Mouse (Mus musculus): ENCODE results near the gene Syne1.

DNA sequence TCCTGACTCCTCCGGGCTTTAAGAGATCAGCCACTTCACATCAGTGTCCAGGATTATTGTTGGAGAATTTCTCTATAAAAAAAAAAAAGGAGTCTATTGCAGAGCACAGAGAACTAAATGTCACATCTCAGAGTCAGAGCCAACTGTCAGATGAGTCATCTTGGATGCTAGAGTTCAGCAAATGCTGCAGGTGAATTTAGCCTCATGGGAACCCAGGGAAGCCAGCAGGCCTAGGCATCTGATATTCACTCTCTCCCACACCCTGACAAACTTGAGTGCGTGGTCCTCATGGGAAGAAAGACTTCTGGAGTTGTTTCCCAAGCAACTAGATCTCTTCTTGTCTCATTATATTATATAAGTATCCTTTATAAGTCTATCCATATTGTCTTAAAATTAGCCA lies 82.6 kb downstream of the Syne1 start:
- TF ChIP-seq CTCF (IDR thresholded peaks at IDR 0.05; ENCODE audit: low read depth, low read length) (no peak), POLR2A (IDR thresholded peaks at IDR 0.05; ENCODE audit: extremely low read depth, insufficient read depth, low read length) (no peak)

Measured in liver, adult 2 months (tissue).